Mouse (Mus musculus) MEL (cell line): ENCODE results near the gene Ehf.

Experiments used
- CHD2 ChIP-seq: IDR thresholded peaks from 2 replicates; pipeline ENCODE4 v1.6.1; 2011; ENCODE audit warnings: low read length, improper control_type of control experiment
- GATA1 ChIP-seq: IDR thresholded peaks from 2 replicates; pipeline ENCODE4 v1.6.1; 2011; ENCODE audit warnings: low read depth, low read length, improper control_type of control experiment
- RAD21 ChIP-seq: IDR thresholded peaks from 2 replicates; pipeline ENCODE4 v1.6.1; 2011; ENCODE audit warnings: mild to moderate bottlenecking, low read depth, low read length, improper control_type of control experiment

GRCm38 (mm10) chr2:103271481-103271880, 31.6 kb downstream of the Ehf start:
- TF ChIP-seq GATA1 (no peak), RAD21 (no peak), CHD2 (no peak)
